Mouse (Mus musculus): ENCODE results near the gene Gm11563. TPM values are rescaled to one million over a fixed set of nuclear protein-coding genes. Genes with fewer than 3 reads are reported as not detected.

Gene Gm11563
- polyA plus RNA-seq, 1 experiment: not detected

- Histone ChIP-seq H3K79me2 (ENCODE audit: control insufficient read depth, insufficient read depth) (no peaks in the 10 kb centered on the region), H3K4me2 (ENCODE audit: low read depth) (no peak overlapping the region), H3ac (ENCODE audit: control insufficient read depth, insufficient read length) (no peak overlapping the region), H3K27me3 (ENCODE audit: control insufficient read depth, insufficient read depth, insufficient read length) (no peaks in the 10 kb centered on the region), H3K4me3 (no peak overlapping the region), H3K36me3 (ENCODE audit: control insufficient read depth, insufficient read depth) (no peaks in the 10 kb centered on the region)
- TF ChIP-seq MYOD1 (IDR thresholded peaks at IDR 0.05; ENCODE audit: control insufficient read depth in 1 of 3, insufficient read length in 2 of 3, low read depth in 2 of 3) (no peak), USF1 (IDR thresholded peaks at IDR 0.05; ENCODE audit: low read depth) (no peak), TCF12 (IDR thresholded peaks at IDR 0.05; ENCODE audit: insufficient read depth, poor library complexity, severe bottlenecking) (no peak), E2F4 (IDR thresholded peaks at IDR 0.05; ENCODE audit: insufficient read depth) (no peak), POLR2A (IDR thresholded peaks at IDR 0.05; ENCODE audit: insufficient read length, low read depth) (no peak), POLR2AphosphoS2 (IDR thresholded peaks at IDR 0.05; ENCODE audit: insufficient read length, low read depth) (no peak), MYOG (IDR thresholded peaks at IDR 0.05; ENCODE audit: control insufficient read depth in 1 of 3, insufficient read depth in 1 of 3, insufficient read length in 2 of 3, low read depth in 2 of 3) (no peak), REST (IDR thresholded peaks at IDR 0.05; ENCODE audit: insufficient read depth, insufficient read length) (no peak), TCF3 (IDR thresholded peaks at IDR 0.05; ENCODE audit: insufficient read length, low read depth) (no peak), CEBPB (IDR thresholded peaks at IDR 0.05; ENCODE audit: insufficient read depth, poor library complexity, severe bottlenecking) (no peak)
These were observed 49.6 kb downstream of the Gm11563 start for GRCm38 (mm10) chr11:99609126-99609525.

Other genes with a start within 250 kb of the Gm11563 start
- not detected for gene Krt12, start 236.7 kb downstream of the Gm11563 start, polyA plus RNA-seq (2012; fragmentation: generic; extraction: Trizol)
- not detected for gene Krt20, start 220.8 kb downstream of the Gm11563 start, polyA plus RNA-seq (2012; fragmentation: generic; extraction: Trizol)
- gene Krt23, start 165.8 kb downstream of the Gm11563 start, polyA plus RNA-seq (2012; fragmentation: generic; extraction: Trizol): 0.02 TPM
- not detected for gene Krt39, start 137.6 kb downstream of the Gm11563 start, polyA plus RNA-seq (2012; fragmentation: generic; extraction: Trizol)
- gene Krt40, start 115.8 kb downstream of the Gm11563 start, polyA plus RNA-seq (2012; fragmentation: generic; extraction: Trizol): not detected
- gene Krtap3-3, start 108.1 kb downstream of the Gm11563 start, polyA plus RNA-seq (2012; fragmentation: generic; extraction: Trizol): not detected
- gene Krtap3-2, start 102.1 kb downstream of the Gm11563 start, polyA plus RNA-seq (2012; fragmentation: generic; extraction: Trizol): not detected
- not detected for gene Gm11939, start 99.5 kb downstream of the Gm11563 start, polyA plus RNA-seq (2012; fragmentation: generic; extraction: Trizol)
- gene Krtap3-1, start 92.3 kb downstream of the Gm11563 start, polyA plus RNA-seq (2012; fragmentation: generic; extraction: Trizol): not detected
- not detected for gene Krtap1-5, start 77.9 kb downstream of the Gm11563 start, polyA plus RNA-seq (2012; fragmentation: generic; extraction: Trizol)
- not detected for gene Krtap1-4, start 75.3 kb downstream of the Gm11563 start, polyA plus RNA-seq (2012; fragmentation: generic; extraction: Trizol)
- gene Krtap1-3, start 67.6 kb downstream of the Gm11563 start, polyA plus RNA-seq (2012; fragmentation: generic; extraction: Trizol): not detected
- gene Krtap9-3, start 60.9 kb downstream of the Gm11563 start, polyA plus RNA-seq (2012; fragmentation: generic; extraction: Trizol): not detected
- gene Gm11938, start 55.7 kb downstream of the Gm11563 start, polyA plus RNA-seq (2012; fragmentation: generic; extraction: Trizol): not detected
- not detected for gene Gm11937, start 48.8 kb downstream of the Gm11563 start, polyA plus RNA-seq (2012; fragmentation: generic; extraction: Trizol)
- gene Krtap2-4, start 44.1 kb downstream of the Gm11563 start, polyA plus RNA-seq (2012; fragmentation: generic; extraction: Trizol): not detected
- gene Gm11562, start 38.5 kb downstream of the Gm11563 start, polyA plus RNA-seq (2012; fragmentation: generic; extraction: Trizol): not detected
- not detected for gene Krtap4-1, start 30.7 kb downstream of the Gm11563 start, polyA plus RNA-seq (2012; fragmentation: generic; extraction: Trizol)
- gene Krtap4-2, start 23.9 kb downstream of the Gm11563 start, polyA plus RNA-seq (2012; fragmentation: generic; extraction: Trizol): not detected
- gene Krtap4-7, start 14.9 kb downstream of the Gm11563 start, polyA plus RNA-seq (2012; fragmentation: generic; extraction: Trizol): not detected
- gene Gm11555, start 8.7 kb downstream of the Gm11563 start, polyA plus RNA-seq (2012; fragmentation: generic; extraction: Trizol): not detected
- not detected for gene Krtap4-6, start 7.0 kb upstream of the Gm11563 start, polyA plus RNA-seq (2012; fragmentation: generic; extraction: Trizol)
- gene Gm14190, start 31.8 kb upstream of the Gm11563 start, polyA plus RNA-seq (2012; fragmentation: generic; extraction: Trizol): not detected
- not detected for gene Gm14180, start 75.3 kb upstream of the Gm11563 start, polyA plus RNA-seq (2012; fragmentation: generic; extraction: Trizol)
- gene Gm11595, start 114.0 kb upstream of the Gm11563 start, polyA plus RNA-seq (2012; fragmentation: generic; extraction: Trizol): not detected
- gene Krtap4-8, start 121.7 kb upstream of the Gm11563 start, polyA plus RNA-seq (2012; fragmentation: generic; extraction: Trizol): not detected
- gene Krtap4-9, start 126.2 kb upstream of the Gm11563 start, polyA plus RNA-seq (2012; fragmentation: generic; extraction: Trizol): not detected
- not detected for gene Gm11596, start 134.5 kb upstream of the Gm11563 start, polyA plus RNA-seq (2012; fragmentation: generic; extraction: Trizol)
- not detected for gene Gm11569, start 140.0 kb upstream of the Gm11563 start, polyA plus RNA-seq (2012; fragmentation: generic; extraction: Trizol)
- not detected for gene Gm11554, start 145.5 kb upstream of the Gm11563 start, polyA plus RNA-seq (2012; fragmentation: generic; extraction: Trizol)
- gene Krtap4-13, start 150.9 kb upstream of the Gm11563 start, polyA plus RNA-seq (2012; fragmentation: generic; extraction: Trizol): not detected
- not detected for gene Gm11564, start 156.7 kb upstream of the Gm11563 start, polyA plus RNA-seq (2012; fragmentation: generic; extraction: Trizol)
- not detected for gene 2300003K06Rik, start 179.1 kb upstream of the Gm11563 start, polyA plus RNA-seq (2012; fragmentation: generic; extraction: Trizol)
- not detected for gene Krtap4-16, start 192.6 kb upstream of the Gm11563 start, polyA plus RNA-seq (2012; fragmentation: generic; extraction: Trizol)
- gene Gm11568, start 199.0 kb upstream of the Gm11563 start, polyA plus RNA-seq (2012; fragmentation: generic; extraction: Trizol): not detected
- not detected for gene Gm11559, start 205.5 kb upstream of the Gm11563 start, polyA plus RNA-seq (2012; fragmentation: generic; extraction: Trizol)
- gene Krtap9-1, start 214.4 kb upstream of the Gm11563 start, polyA plus RNA-seq (2012; fragmentation: generic; extraction: Trizol): not detected
- not detected for gene Gm11567, start 220.2 kb upstream of the Gm11563 start, polyA plus RNA-seq (2012; fragmentation: generic; extraction: Trizol)
- gene Krtap31-1, start 249.0 kb upstream of the Gm11563 start, polyA plus RNA-seq (2012; fragmentation: generic; extraction: Trizol): not detected